Comparison of ENCODE assay signal across 11 mouse cellular contexts in genomic region chr10:80282481-80283441, GRCm38 (mm10). TPM values are rescaled to one million over a fixed set of nuclear protein-coding genes. Genes with fewer than 3 reads are reported as not detected.
DNase-seq lines count a peak whose midpoint lies in the region; ATAC-seq and TF ChIP-seq lines count a peak whose summit lies in the region.
"Had no signal": no experiment of that assay in that cellular context is flagged by ENCODE, and none has a peak within 500 bp of the region (broad histone marks: within the 10 kb centered on the region; RNA-seq: fewer than 3 reads in every experiment).

No protein-coding gene starts in this region.

- no peaks in the 10 kb centered on the region for H3K27me3 ChIP-seq in heart, embryonic 14.5 days (ENCODE audit: control insufficient read depth, insufficient read depth, low read length)
- H3K27me3 ChIP-seq in liver, embryonic 12.5 days (replicated peaks), result no peaks in the 10 kb centered on the region
- no peaks in the 10 kb centered on the region for H3K27me3 ChIP-seq in liver, embryonic 11.5 days (replicated peaks; ENCODE audit: control insufficient read depth, insufficient read depth, low read length)
- no peaks in the 10 kb centered on the region for H3K27me3 ChIP-seq in liver, postnatal 0 days (ENCODE audit: insufficient read depth, low read length)
- H3K27me3 ChIP-seq in stomach, embryonic 15.5 days (replicated peaks), result no peaks in the 10 kb centered on the region
- H3K27me3 ChIP-seq: limb, embryonic 12.5 days; midbrain, embryonic 12.5 days had no signal

- no peak for TF ChIP-seq EP300 in liver, postnatal 0 days (IDR thresholded peaks at IDR 0.05; ENCODE audit: low read depth)

- peak overlapping the region in 1 of 2 experiments; percentile 71; a peak in 2 of 4 replicates for H3K27ac ChIP-seq in heart, embryonic 14.5 days (replicated peaks in 1 of 2; ENCODE audit: control insufficient read depth in 1 of 2, insufficient read depth in 1 of 2, low read depth in 2 of 2, low read length in 2 of 2)
- H3K27ac ChIP-seq in liver, embryonic 12.5 days, result peak overlapping the region; percentile 11
- no peak overlapping the region for H3K27ac ChIP-seq in liver, embryonic 11.5 days (ENCODE audit: low read depth, low read length)
- peak overlapping the region; percentile 59 for H3K27ac ChIP-seq in liver, postnatal 0 days (ENCODE audit: low read depth)
- H3K27ac ChIP-seq in stomach, embryonic 15.5 days, result peak overlapping the region; percentile 63; the same call in 1 of the 2 replicates
- H3K27ac ChIP-seq: hindbrain, embryonic 14.5 days had no signal

- no peak for DNase-seq in heart, postnatal 4 days
- DNase-seq in liver, embryonic 11.5 days (ENCODE audit: low spot score), result no peak
- no peak for DNase-seq in liver, postnatal 0 days
- DNase-seq in frontal cortex, postnatal 10 days (ENCODE audit: low spot score in 2 of 2), result no peak
- DNase-seq: layer of hippocampus, adult 9-11 months had no signal

- WGBS in heart, embryonic 14.5 days, result 76% methylated on average over 20 of the region's 20 CpGs
- 83% methylated on average over 20 of the region's 20 CpGs for whole genome bisulfite sequencing in liver, embryonic 12.5 days (ENCODE audit: insufficient replicate concordance)
- WGBS in liver, embryonic 11.5 days, result 87% methylated on average over 20 of the region's 20 CpGs
- 84% methylated on average over 20 of the region's 20 CpGs for WGBS in liver, postnatal 0 days (ENCODE audit: insufficient replicate concordance)
- 73% methylated on average over 19 of the region's 20 CpGs for WGBS in stomach, embryonic 15.5 days

- no peaks in the 10 kb centered on the region for H3K9me3 ChIP-seq in heart, embryonic 14.5 days (ENCODE audit: control insufficient read depth, low read length)
- H3K9me3 ChIP-seq in liver, embryonic 12.5 days (replicated peaks), result no peaks in the 10 kb centered on the region
- H3K9me3 ChIP-seq in liver, embryonic 11.5 days (ENCODE audit: control insufficient read depth, low read length), result no peaks in the 10 kb centered on the region
- H3K9me3 ChIP-seq in liver, postnatal 0 days (ENCODE audit: low read length), result no peaks in the 10 kb centered on the region
- H3K9me3 ChIP-seq in stomach, embryonic 15.5 days, result no peaks in the 10 kb centered on the region
- H3K9me3 ChIP-seq: limb, embryonic 12.5 days; midbrain, embryonic 12.5 days had no signal

- H3K36me3 ChIP-seq in heart, embryonic 14.5 days (ENCODE audit: control insufficient read depth, insufficient read depth, low read length), result peaks cover 100% of the 10 kb centered on the region
- peaks cover 100% of the 10 kb centered on the region for H3K36me3 ChIP-seq in liver, embryonic 12.5 days
- peaks cover 81% of the 10 kb centered on the region for H3K36me3 ChIP-seq in liver, embryonic 11.5 days (ENCODE audit: control insufficient read depth, insufficient read depth, low read length)
- H3K36me3 ChIP-seq in liver, postnatal 0 days (replicated peaks; ENCODE audit: insufficient read depth, low read length), result peaks cover 77% of the 10 kb centered on the region
- H3K36me3 ChIP-seq in stomach, embryonic 15.5 days, result peaks cover 79% of the 10 kb centered on the region

- no peak overlapping the region for H3K4me3 ChIP-seq in heart, embryonic 14.5 days (ENCODE audit: control insufficient read depth in 1 of 2, insufficient read depth in 1 of 2, low read depth in 1 of 2, low read length in 2 of 2)
- no peak overlapping the region for H3K4me3 ChIP-seq in liver, embryonic 12.5 days
- no peak overlapping the region for H3K4me3 ChIP-seq in liver, embryonic 11.5 days (ENCODE audit: low read depth, low read length)
- no peak overlapping the region for H3K4me3 ChIP-seq in liver, postnatal 0 days (ENCODE audit: low read depth, low read length)
- no peak overlapping the region for H3K4me3 ChIP-seq in stomach, embryonic 15.5 days (replicated peaks)
- H3K4me3 ChIP-seq: limb, embryonic 12.5 days; midbrain, embryonic 12.5 days had no signal

- 0 out of 2 replicates have a peak overlapping the region, but pooled peaks have one; percentile 8 for H3K9ac ChIP-seq in heart, embryonic 14.5 days (ENCODE audit: low read length)
- no peak overlapping the region for H3K9ac ChIP-seq in liver, embryonic 12.5 days
- no peak overlapping the region for H3K9ac ChIP-seq in liver, embryonic 11.5 days (ENCODE audit: low read depth, low read length)
- peak overlapping the region; percentile 30; the same call in 1 of the 2 replicates for H3K9ac ChIP-seq in liver, postnatal 0 days (replicated peaks)
- no peak overlapping the region for H3K9ac ChIP-seq in stomach, embryonic 15.5 days
- H3K9ac ChIP-seq: hindbrain, embryonic 14.5 days; limb, embryonic 12.5 days; midbrain, embryonic 12.5 days had no signal

- TF ChIP-seq CTCF in liver, postnatal 0 days (IDR thresholded peaks at IDR 0.05; ENCODE audit: low read depth), result no peak

- no peak overlapping the region for H3K4me2 ChIP-seq in heart, embryonic 14.5 days (ENCODE audit: low read length)
- H3K4me2 ChIP-seq in liver, embryonic 12.5 days, result no peak overlapping the region
- no peak overlapping the region for H3K4me2 ChIP-seq in liver, embryonic 11.5 days
- no peak overlapping the region for H3K4me2 ChIP-seq in liver, postnatal 0 days (ENCODE audit: low read depth, low read length)
- H3K4me2 ChIP-seq in stomach, embryonic 15.5 days, result no peak overlapping the region
- H3K4me2 ChIP-seq: hindbrain, embryonic 14.5 days; limb, embryonic 12.5 days; midbrain, embryonic 12.5 days had no signal

- no peak for ATAC-seq in heart, embryonic 14.5 days (ENCODE audit: insufficient number of reproducible peaks, insufficient read depth, low FRiP score, low read depth)
- ATAC-seq in liver, embryonic 12.5 days, result no peak
- ATAC-seq in liver, embryonic 11.5 days (replicated peaks; ENCODE audit: low FRiP score), result no peak
- no peak for ATAC-seq in liver, postnatal 0 days
- ATAC-seq in stomach, embryonic 15.5 days (ENCODE audit: insufficient read depth, low FRiP score, low read depth), result peak; percentile 61

- H3K4me1 ChIP-seq in heart, embryonic 14.5 days (ENCODE audit: control insufficient read depth in 2 of 2, insufficient read depth in 2 of 2, low read length in 2 of 2), result peaks cover 15 to 23% of the 10 kb centered on the region in 2 experiments
- 0 out of 2 replicates have a peak, but pooled peaks cover 2% of the 10 kb centered on the region for H3K4me1 ChIP-seq in liver, embryonic 12.5 days
- no peaks in the 10 kb centered on the region for H3K4me1 ChIP-seq in liver, embryonic 11.5 days (replicated peaks; ENCODE audit: control insufficient read depth, insufficient read depth, low read length)
- H3K4me1 ChIP-seq in liver, postnatal 0 days (ENCODE audit: insufficient read depth), result peaks cover 26% of the 10 kb centered on the region
- H3K4me1 ChIP-seq in stomach, embryonic 15.5 days, result peaks cover 18% of the 10 kb centered on the region; the same call in 1 of the 2 replicates
- H3K4me1 ChIP-seq: limb, embryonic 12.5 days had no signal

RNA-seq across cellular contexts. Expression of gene Rps15, which starts 9.5 kb away (rescaled TPM):
- 648 and 723 TPM in 2 replicates for polyA plus RNA-seq in heart, embryonic 14.5 days (2014; fragmentation: Nextera tagmentation; extraction: Ambion mirVana)
- total RNA-seq in heart, postnatal 4 days (2021), result 1,000 to 10,000 TPM in 1 of 2 experiments, 100 to 1,000 TPM in 1; 949 to 1,003 TPM
- polyA plus RNA-seq in liver, embryonic 12.5 days (2016; fragmentation: Nextera tagmentation; extraction: Ambion mirVana), result 872 and 920 TPM in 2 replicates
- 1,270 and 1,408 TPM in 2 replicates for polyA plus RNA-seq in liver, embryonic 11.5 days (2014; fragmentation: Nextera tagmentation; extraction: Ambion mirVana)
- polyA plus RNA-seq in liver, postnatal 0 days (2015; fragmentation: Nextera tagmentation; extraction: Ambion mirVana), result 453 and 466 TPM in 2 replicates
- 904 and 948 TPM in 2 replicates for polyA plus RNA-seq in stomach, embryonic 15.5 days (2015; fragmentation: Nextera tagmentation; extraction: Ambion mirVana)

RNA-seq across cellular contexts. Expression of gene Apc2, which starts 13.0 kb away (rescaled TPM):
- polyA plus RNA-seq in heart, embryonic 14.5 days (2014; fragmentation: Nextera tagmentation; extraction: Ambion mirVana), result 0.78 and 1.4 TPM in 2 replicates
- 1 to 10 TPM; 6.0 to 6.2 TPM for total RNA-seq in heart, postnatal 4 days (2021)
- polyA plus RNA-seq in liver, embryonic 12.5 days (2016; fragmentation: Nextera tagmentation; extraction: Ambion mirVana), result 0.17 and 0.22 TPM in 2 replicates
- polyA plus RNA-seq in liver, embryonic 11.5 days (2014; fragmentation: Nextera tagmentation; extraction: Ambion mirVana), result 0.30 and 0.45 TPM in 2 replicates
- 0.05 and 0.20 TPM in 2 replicates for polyA plus RNA-seq in liver, postnatal 0 days (2015; fragmentation: Nextera tagmentation; extraction: Ambion mirVana)
- 5.0 and 5.2 TPM in 2 replicates for polyA plus RNA-seq in stomach, embryonic 15.5 days (2015; fragmentation: Nextera tagmentation; extraction: Ambion mirVana)

RNA-seq across cellular contexts. Expression of gene Dazap1, which starts 21.5 kb away (rescaled TPM):
- polyA plus RNA-seq in heart, embryonic 14.5 days (2014; fragmentation: Nextera tagmentation; extraction: Ambion mirVana), result 25.0 and 27.5 TPM in 2 replicates
- 100 to 1,000 TPM; 131 to 140 TPM for total RNA-seq in heart, postnatal 4 days (2021)
- polyA plus RNA-seq in liver, embryonic 12.5 days (2016; fragmentation: Nextera tagmentation; extraction: Ambion mirVana), result 44.3 and 45.9 TPM in 2 replicates
- 49.2 and 55.0 TPM in 2 replicates for polyA plus RNA-seq in liver, embryonic 11.5 days (2014; fragmentation: Nextera tagmentation; extraction: Ambion mirVana)
- polyA plus RNA-seq in liver, postnatal 0 days (2015; fragmentation: Nextera tagmentation; extraction: Ambion mirVana), result 19.5 and 21.8 TPM in 2 replicates
- 62.4 and 66.4 TPM in 2 replicates for polyA plus RNA-seq in stomach, embryonic 15.5 days (2015; fragmentation: Nextera tagmentation; extraction: Ambion mirVana)

RNA-seq across cellular contexts. Expression of gene Gamt, which starts 21.9 kb away (rescaled TPM):
- polyA plus RNA-seq in heart, embryonic 14.5 days (2014; fragmentation: Nextera tagmentation; extraction: Ambion mirVana), result 60.3 and 61.5 TPM in 2 replicates
- 10 to 100 TPM; 18.5 to 23.4 TPM for total RNA-seq in heart, postnatal 4 days (2021)
- polyA plus RNA-seq in liver, embryonic 12.5 days (2016; fragmentation: Nextera tagmentation; extraction: Ambion mirVana), result 43.0 and 50.0 TPM in 2 replicates
- 49.0 and 49.7 TPM in 2 replicates for polyA plus RNA-seq in liver, embryonic 11.5 days (2014; fragmentation: Nextera tagmentation; extraction: Ambion mirVana)
- 93.9 and 101 TPM in 2 replicates for polyA plus RNA-seq in liver, postnatal 0 days (2015; fragmentation: Nextera tagmentation; extraction: Ambion mirVana)
- polyA plus RNA-seq in stomach, embryonic 15.5 days (2015; fragmentation: Nextera tagmentation; extraction: Ambion mirVana), result 111 and 148 TPM in 2 replicates

RNA-seq across cellular contexts. Expression of gene Ndufs7, which starts 33.8 kb away (rescaled TPM):
- 721 and 734 TPM in 2 replicates for polyA plus RNA-seq in heart, embryonic 14.5 days (2014; fragmentation: Nextera tagmentation; extraction: Ambion mirVana)
- total RNA-seq in heart, postnatal 4 days (2021), result 100 to 1,000 TPM; 480 to 520 TPM
- polyA plus RNA-seq in liver, embryonic 12.5 days (2016; fragmentation: Nextera tagmentation; extraction: Ambion mirVana), result 296 and 312 TPM in 2 replicates
- polyA plus RNA-seq in liver, embryonic 11.5 days (2014; fragmentation: Nextera tagmentation; extraction: Ambion mirVana), result 401 and 427 TPM in 2 replicates
- 313 and 321 TPM in 2 replicates for polyA plus RNA-seq in liver, postnatal 0 days (2015; fragmentation: Nextera tagmentation; extraction: Ambion mirVana)
- 326 and 364 TPM in 2 replicates for polyA plus RNA-seq in stomach, embryonic 15.5 days (2015; fragmentation: Nextera tagmentation; extraction: Ambion mirVana)

Comparison
In these comparisons a context has a peak if more than half of its experiments do, and no peak if none do; other contexts are left out.
1. H3K9ac ChIP-seq: peak in heart, embryonic 14.5 days (single experiment) and liver, postnatal 0 days (single experiment); none in liver, embryonic 12.5 days (single experiment), liver, embryonic 11.5 days (single experiment) and stomach, embryonic 15.5 days (single experiment).